Mouse (Mus musculus) kidney, adult 2 months (tissue): ENCODE results near the gene Ms4a14. TPM values are rescaled to one million over a fixed set of nuclear protein-coding genes. Genes with fewer than 3 reads are reported as not detected.
"Not testable (repeated sequence)": the region's sequence is repeated elsewhere in the genome, so short reads cannot be mapped to it uniquely, and the experiment has no call there.

ENCODE experiments used
- DNase-seq: peaks from one replicate; pipeline ENCODE4 v3.0.0; 2021
- H3K27ac ChIP-seq: fragments of 200-500 bp; 2 replicates; pipeline ENCODE4 v1.5.1; 2012; ENCODE audit warnings: low read depth, low read length, control low read depth, inconsistent platforms; ENCODE audit not compliant: insufficient read depth
- H3K27me3 ChIP-seq: fragments of 200-500 bp; replicated peaks from 2 replicates; pipeline ENCODE4 v1.6.1; 2012; ENCODE audit warnings: mild to moderate bottlenecking, moderate library complexity, low read length, inconsistent platforms; ENCODE audit not compliant: control insufficient read depth, insufficient read depth
- H3K36me3 ChIP-seq: fragments of 200-500 bp; 2 replicates; pipeline ENCODE4 v1.6.1; 2012; ENCODE audit warnings: mild to moderate bottlenecking, moderate library complexity, low read length, inconsistent platforms; ENCODE audit not compliant: control insufficient read depth, insufficient read depth
- H3K4me1 ChIP-seq: fragments of 200-500 bp; 2 replicates; pipeline ENCODE4 v1.6.1; 2011; ENCODE audit warnings: low read length; ENCODE audit not compliant: control insufficient read depth, insufficient read depth
- H3K4me3 ChIP-seq: fragments of 200-500 bp; 2 replicates; pipeline ENCODE4 v1.5.1; 2011; ENCODE audit warnings: mild to moderate bottlenecking, low read depth, low read length, control low read depth; ENCODE audit not compliant: insufficient read depth
- CTCF ChIP-seq: fragments of 200-500 bp; conservative IDR thresholded peaks from 2 replicates; pipeline ENCODE4 v1.5.1; 2011; ENCODE audit warnings: low read depth, mild to moderate bottlenecking, control low read depth, low read length, moderate library complexity, mixed read lengths; ENCODE audit not compliant: insufficient read depth, insufficient read length
- POLR2A ChIP-seq: fragments of 200-500 bp; IDR thresholded peaks from one replicate; pipeline ENCODE4 v1.6.1; 2011; ENCODE audit warnings: low read depth, low read length, control low read depth
- WGBS: fragments of 180-500 bp; shearing (Covaris S2); methylation state at CpG from one replicate; pipeline ENCODE4 v1.1.7; 2018; 5-methylcytosine and 5-hydroxymethylcytosine counted together
- polyA plus RNA-seq: library from polyadenylated mRNA; depleted of rRNA; stranded (reverse); fragments of >200 nt; gene quantifications from 2 replicates; pipeline ENCODE4 v1.2.3, GENCODE M21; 2012

Gene Ms4a14
- polyA plus RNA-seq, 1 experiment, result 0.08 TPM

DNA sequence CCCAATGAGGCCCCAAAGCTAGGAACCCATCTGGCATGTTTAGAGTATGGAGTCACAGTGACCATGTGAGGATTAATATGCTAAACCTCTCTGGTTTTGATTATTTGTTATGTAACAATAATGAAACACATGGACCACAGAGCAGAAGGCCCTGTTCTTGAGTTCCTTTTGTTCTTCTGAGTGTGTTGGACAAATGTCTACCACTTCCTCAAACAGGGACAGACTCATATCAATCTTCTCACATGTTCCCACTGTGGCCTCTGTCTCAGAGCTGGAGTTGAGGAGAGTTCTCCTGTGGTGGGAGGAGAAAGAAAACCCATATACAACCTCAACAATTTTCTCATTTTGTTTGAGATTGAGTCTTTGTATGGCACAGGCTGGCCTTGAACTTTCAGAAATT is 28.9 kb upstream of the Ms4a14 start:
- H3K27ac ChIP-seq, result no peak overlapping the region
- H3K4me1 ChIP-seq, result no peaks in the 10 kb centered on the region
- no peak for DNase-seq
- no peak overlapping the region for H3K4me3 ChIP-seq
- no peaks in the 10 kb centered on the region for H3K36me3 ChIP-seq
- TF ChIP-seq CTCF, result no peak
- TF ChIP-seq POLR2A, result no peak
- no peaks in the 10 kb centered on the region for H3K27me3 ChIP-seq

DNA sequence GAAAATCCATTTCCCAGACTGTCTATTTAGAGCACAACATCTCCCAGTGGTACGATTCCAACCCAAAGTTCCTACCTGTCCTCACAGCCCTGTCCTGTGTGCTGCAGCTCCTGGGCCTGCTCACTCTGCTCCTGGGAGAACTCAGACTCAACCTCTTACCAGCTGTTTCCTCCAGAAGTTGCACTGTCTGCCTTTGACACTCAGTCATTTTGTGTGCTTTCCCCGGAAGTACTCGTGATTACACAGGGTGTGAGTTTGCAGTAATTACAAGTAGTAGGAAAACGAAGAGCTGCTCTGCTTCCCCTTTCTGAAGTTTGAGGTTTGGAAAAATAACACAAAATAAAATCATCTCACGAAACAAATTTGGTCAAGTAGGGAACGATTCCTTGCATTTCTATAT is 21.7 kb upstream of the Ms4a14 start, which contains the start of gene Ms4a7:
Gene Ms4a7 (minus strand): TSS at position 215 of the 400 bp plus-strand sequence.
- TF ChIP-seq CTCF (no peak), POLR2A (no peak)
- no peaks in the 10 kb centered on the region for H3K4me1 ChIP-seq
- H3K27me3 ChIP-seq, result no peaks in the 10 kb centered on the region
- no peak within 1 kb of the TSS for H3K4me3 ChIP-seq
- 76% methylated on average over 6 of the region's 6 CpGs for WGBS
- H3K36me3 ChIP-seq, result no peaks in the 10 kb centered on the region
- no peak within 1 kb of the TSS for H3K27ac ChIP-seq
- no peak for DNase-seq

DNA sequence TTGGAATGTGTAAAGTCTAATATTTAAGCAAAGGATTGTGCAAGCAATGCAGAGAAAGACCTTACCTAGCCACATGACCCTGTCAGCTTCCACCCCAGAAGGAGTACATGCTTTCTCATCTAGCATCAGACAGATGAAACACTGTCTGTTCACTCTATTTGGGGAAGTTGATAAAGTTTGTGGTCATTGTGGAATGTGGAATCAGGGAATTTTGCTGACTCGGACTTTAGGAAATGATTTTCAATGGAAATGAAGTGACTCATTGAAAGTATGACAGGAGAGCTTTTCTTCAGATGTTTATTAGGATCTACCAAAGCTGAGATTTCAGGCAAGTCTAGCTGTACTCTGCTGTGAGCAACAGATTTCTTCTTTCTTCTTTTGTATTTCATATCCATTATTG is 6.9 kb upstream of the Ms4a14 start:
- Histone ChIP-seq H3K27me3 (no peaks in the 10 kb centered on the region), H3K4me1 (no peaks in the 10 kb centered on the region), H3K27ac (no peak overlapping the region), H3K36me3 (no peaks in the 10 kb centered on the region), H3K4me3 (no peak overlapping the region)
- DNase-seq, result no peak
- WGBS, result 86% methylated on average over 1 of the region's 1 CpGs
- TF ChIP-seq CTCF (no peak), POLR2A (no peak)

DNA sequence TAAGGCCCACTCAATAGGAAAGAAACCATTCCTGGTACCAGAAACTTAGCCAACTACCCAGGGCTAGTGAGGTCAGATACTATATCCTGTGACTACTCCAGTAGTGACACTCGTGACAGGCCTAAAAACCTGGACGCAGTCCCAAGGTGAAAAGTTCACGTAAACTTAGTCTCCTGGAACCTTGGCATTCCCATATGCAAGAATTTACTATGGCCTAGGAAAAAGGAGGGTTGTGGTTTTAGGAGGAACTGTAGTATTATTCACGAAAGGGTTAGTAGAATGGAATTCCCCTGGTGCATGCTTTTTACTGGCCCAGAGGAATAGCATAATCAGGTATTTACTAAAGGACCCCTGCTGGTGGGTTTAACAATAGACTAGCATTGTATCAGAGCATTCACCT is 2.5 kb upstream of the Ms4a14 start:
- H3K4me1 ChIP-seq, result no peaks in the 10 kb centered on the region
- DNase-seq, result no peak
- WGBS, result 56% methylated on average over 4 of the region's 4 CpGs
- H3K27ac ChIP-seq, result no peak overlapping the region
- no peaks in the 10 kb centered on the region for H3K27me3 ChIP-seq
- no peaks in the 10 kb centered on the region for H3K36me3 ChIP-seq
- no peak overlapping the region for H3K4me3 ChIP-seq
- no peak for TF ChIP-seq POLR2A
- no peak for TF ChIP-seq CTCF

DNA sequence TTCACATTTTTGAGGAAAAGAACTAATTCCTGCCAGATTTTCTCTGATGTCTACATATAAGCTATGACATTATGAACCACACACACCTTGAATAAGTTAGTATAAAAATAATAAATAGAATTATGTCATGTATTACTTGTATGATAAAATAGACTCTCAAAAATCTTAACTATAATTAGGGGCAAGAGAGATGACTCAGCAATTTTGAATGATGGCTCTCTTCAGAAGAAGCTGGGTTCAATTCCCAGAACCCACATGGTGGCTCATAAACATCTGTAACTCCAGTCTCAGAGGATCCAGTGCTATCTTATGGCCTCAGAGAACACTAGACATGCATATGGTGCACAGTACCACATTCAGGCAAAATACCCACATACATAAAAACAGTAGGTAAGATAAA is 5.4 kb downstream of the Ms4a14 start:
- Histone ChIP-seq H3K4me1 (no peaks in the 10 kb centered on the region), H3K27ac (no peak overlapping the region)
- no peak for TF ChIP-seq POLR2A
- TF ChIP-seq CTCF, result no peak

DNA sequence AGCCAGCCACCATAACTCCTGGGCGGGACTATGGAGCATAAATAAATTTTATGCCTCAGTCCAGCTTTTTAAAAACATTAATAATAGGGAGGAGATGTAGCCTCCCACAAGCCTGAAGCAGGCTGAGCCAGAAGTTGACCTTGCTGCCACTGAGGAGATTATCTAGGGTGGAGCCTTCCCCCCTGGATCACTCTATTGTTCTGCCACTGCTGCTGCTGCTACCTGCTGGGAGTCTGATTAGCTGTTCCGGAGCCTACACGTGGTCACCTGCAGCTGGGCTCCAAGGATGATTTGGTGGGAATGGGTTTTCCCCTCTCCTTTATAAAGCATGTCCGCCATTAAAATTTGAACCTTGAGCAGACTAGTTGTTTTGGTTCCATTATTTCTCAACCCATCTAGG is 14.7 kb downstream of the Ms4a14 start:
- not testable (repeated sequence) for H3K27me3 ChIP-seq, H3K4me1 ChIP-seq, DNase-seq, H3K4me3 ChIP-seq, H3K27ac ChIP-seq, H3K36me3 ChIP-seq
- 54% methylated on average over 4 of the region's 4 CpGs for WGBS

More for the DNA sequence above, 5.4 kb downstream of the Ms4a14 start:
- Histone ChIP-seq H3K27me3 (no peaks in the 10 kb centered on the region), H3K36me3 (no peaks in the 10 kb centered on the region), H3K4me3 (no peak overlapping the region)
- DNase-seq, result no peak

DNA sequence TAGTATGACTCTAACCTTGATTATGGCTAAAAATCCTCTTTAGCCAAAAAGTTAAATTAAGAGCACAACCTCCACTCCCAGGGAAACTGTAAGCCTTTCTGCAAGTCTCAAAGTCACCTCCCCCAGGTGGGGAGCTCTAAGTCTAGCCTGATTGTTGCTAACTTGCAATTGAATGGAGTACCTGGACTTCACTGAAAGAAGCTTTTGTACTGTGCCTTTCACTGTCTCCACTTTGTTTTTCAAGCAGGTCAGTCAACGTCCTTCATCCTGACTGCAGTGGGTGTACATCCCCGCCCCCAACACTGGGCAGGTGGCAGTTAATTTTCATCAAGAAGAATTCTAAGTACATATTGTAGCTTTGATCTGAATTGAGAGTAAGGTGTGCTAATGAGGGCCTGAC is 15.3 kb downstream of the Ms4a14 start:
- Histone ChIP-seq H3K36me3 (no peaks in the 10 kb centered on the region), H3K27ac (no peak overlapping the region), H3K4me1 (no peaks in the 10 kb centered on the region), H3K27me3 (no peaks in the 10 kb centered on the region), H3K4me3 (no peak overlapping the region)
- 68% methylated on average over 2 of the region's 2 CpGs for WGBS
- DNase-seq, result no peak
- no peak for TF ChIP-seq POLR2A
- no peak for TF ChIP-seq CTCF

DNA sequence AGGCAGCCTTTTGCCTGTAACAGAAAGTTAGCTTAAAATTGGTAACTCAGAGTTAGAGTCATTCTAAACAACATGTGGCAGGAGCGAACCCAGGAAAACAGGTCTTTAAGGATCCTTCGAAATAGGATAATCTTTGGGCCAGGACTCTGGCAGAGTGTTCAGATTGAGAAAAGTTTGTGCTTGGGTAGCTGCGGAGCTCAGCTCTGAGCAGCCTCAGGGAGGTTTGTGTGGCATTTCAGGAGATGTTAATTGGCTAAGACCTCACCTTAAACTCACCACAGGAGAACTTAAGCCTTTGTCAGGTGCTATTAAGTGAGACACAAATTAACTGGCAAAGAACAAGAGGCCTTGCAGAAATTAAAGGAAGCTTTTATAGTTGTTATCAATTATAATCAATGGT is 20.6 kb downstream of the Ms4a14 start:
- H3K36me3 ChIP-seq, H3K4me1 ChIP-seq, H3K27ac ChIP-seq, DNase-seq, H3K27me3 ChIP-seq, H3K4me3 ChIP-seq: not testable (repeated sequence)
- WGBS, result 13% methylated on average over 3 of the region's 3 CpGs
